Mouse (Mus musculus) embryonic facial prominence, embryonic 14.5 days (tissue): ENCODE data around the gene Adh4. TPM values are rescaled to one million over a fixed set of nuclear protein-coding genes. Genes with fewer than 3 reads are reported as not detected.
A peak's percentile ranks its signal among the peaks of the same experiment; 100 is the strongest.

Source experiments
- ATAC-seq: fragments of 200-750 bp; cut with Nextera tagmentation; 2 replicates; pipeline ENCODE4 v1.8.0; 2017; ENCODE audit warnings: low read depth, moderate number of reproducible peaks, moderate TSS enrichment
- DNase-seq: peaks from one replicate; pipeline ENCODE4 v3.0.0-alpha.2; 2015; ENCODE audit warnings: low spot score
- H3K27ac ChIP-seq: fragments of 300-500 bp; sonication (generic); replicated peaks from 2 replicates; pipeline ENCODE4 v1.5.1; 2014; ENCODE audit warnings: low read depth, mild to moderate bottlenecking, low read length, moderate library complexity
- H3K27me3 ChIP-seq: fragments of 300-500 bp; sonication (generic); replicated peaks from 2 replicates; pipeline ENCODE4 v1.6.1; 2014; ENCODE audit warnings: low read length; ENCODE audit not compliant: control insufficient read depth, insufficient read depth
- H3K36me3 ChIP-seq: fragments of 300-500 bp; sonication (generic); 2 replicates; pipeline ENCODE4 v1.6.1; 2014; ENCODE audit warnings: low read length, mixed read lengths; ENCODE audit not compliant: control insufficient read depth, insufficient read depth
- H3K4me1 ChIP-seq: fragments of 300-500 bp; sonication (generic); 2 replicates; pipeline ENCODE4 v1.6.1; 2014; ENCODE audit warnings: antibody characterized with exemption, low read length; ENCODE audit not compliant: control insufficient read depth, insufficient read depth
- H3K4me2 ChIP-seq: fragments of 300-500 bp; sonication (generic); 2 replicates; pipeline ENCODE4 v1.6.1; 2014; ENCODE audit warnings: low read depth, mild to moderate bottlenecking, low read length, moderate library complexity, mixed read lengths
- H3K4me3 ChIP-seq: fragments of 300-500 bp; sonication (generic); 2 replicates; pipeline ENCODE4 v1.5.1; 2014; ENCODE audit warnings: low read depth, mild to moderate bottlenecking, low read length
- H3K9ac ChIP-seq: fragments of 300-500 bp; sonication (generic); 2 replicates; pipeline ENCODE4 v1.6.1; 2014; ENCODE audit warnings: low read depth, mild to moderate bottlenecking, low read length, moderate library complexity, mixed read lengths
- H3K9me3 ChIP-seq: fragments of 300-500 bp; sonication (generic); 2 replicates; pipeline ENCODE4 v1.6.1; 2016; ENCODE audit warnings: low read length; ENCODE audit not compliant: control insufficient read depth
- WGBS: fragments of 180-500 bp; shearing (Covaris S2); extraction: QIAGEN DNeasy Blood & Tissue Kit; methylation state at CpG from one replicate; pipeline ENCODE4 v1.1.7; 2014; 5-methylcytosine and 5-hydroxymethylcytosine counted together
- polyA plus RNA-seq: library from polyadenylated mRNA; unstranded; fragments of >200 nt; fragmentation: Nextera tagmentation; extraction: Ambion mirVana; gene quantifications from 2 replicates; pipeline ENCODE4 v1.2.1, GENCODE M21; 2014

Adh4 gene
- polyA plus RNA-seq, 1 experiment from 2014 or later: not detected

DNA sequence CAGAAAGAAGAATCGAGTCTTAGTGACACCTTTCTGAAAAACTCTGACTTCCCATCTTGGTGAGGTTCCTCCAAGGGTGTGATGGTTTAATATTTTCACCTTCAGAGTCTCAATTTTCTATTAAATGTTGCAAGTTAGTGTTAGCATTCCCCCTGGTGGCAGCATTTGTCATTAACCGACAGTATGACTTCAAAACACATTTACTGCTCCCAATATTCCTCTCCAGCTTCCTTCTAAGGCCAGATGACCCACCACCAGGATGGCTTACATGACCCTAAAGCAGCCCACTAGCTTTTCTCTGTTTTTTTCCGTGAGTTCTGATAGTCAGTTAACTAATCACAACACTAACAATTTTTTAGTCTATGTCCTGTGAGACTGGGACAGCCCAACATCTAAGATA is 9.9 kb upstream of the Adh4 start:
- Histone ChIP-seq H3K4me1 (no peaks in the 10 kb centered on the region), H3K4me3 (no peak overlapping the region), H3K27ac (no peak overlapping the region), H3K9me3 (no peaks in the 10 kb centered on the region), H3K4me2 (no peak overlapping the region), H3K9ac (no peak overlapping the region), H3K27me3 (no peaks in the 10 kb centered on the region), H3K36me3 (no peaks in the 10 kb centered on the region)
- 45% methylated on average over 3 of the region's 3 CpGs for WGBS
- DNase-seq (peak; percentile 61), ATAC-seq (no peak)

DNA sequence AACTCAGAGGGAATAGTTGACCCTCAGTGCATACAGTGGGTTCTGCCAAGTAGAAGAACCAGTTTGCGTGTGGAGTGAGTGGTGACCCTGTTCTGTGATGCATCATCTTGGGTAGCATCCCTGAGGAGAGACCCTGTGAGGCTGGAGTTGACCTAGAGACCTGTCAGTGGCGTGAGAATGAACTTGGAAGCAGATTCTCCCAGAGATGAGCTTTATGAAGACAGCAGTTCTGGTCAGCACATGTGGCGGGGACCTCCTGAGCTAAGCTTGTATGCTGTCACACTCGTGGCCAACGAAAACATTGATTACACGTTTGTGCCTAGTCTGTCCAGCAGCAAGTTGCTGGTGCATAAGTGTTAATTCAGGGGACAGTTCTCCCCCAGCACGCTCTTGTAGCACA is 9.4 kb upstream of the Adh4 start:
- Histone ChIP-seq H3K36me3 (no peaks in the 10 kb centered on the region), H3K9ac (no peak overlapping the region), H3K4me1 (no peaks in the 10 kb centered on the region), H3K4me3 (no peak overlapping the region), H3K27ac (no peak overlapping the region), H3K27me3 (no peaks in the 10 kb centered on the region), H3K4me2 (no peak overlapping the region), H3K9me3 (no peaks in the 10 kb centered on the region)
- DNase-seq: no peak
- ATAC-seq: no peak
- 77% methylated on average over 7 of the region's 7 CpGs for WGBS

- no peak overlapping the region for H3K27ac ChIP-seq
- H3K4me2 ChIP-seq: no peak overlapping the region
- no peaks in the 10 kb centered on the region for H3K9me3 ChIP-seq
- H3K27me3 ChIP-seq: no peaks in the 10 kb centered on the region
- no peaks in the 10 kb centered on the region for H3K36me3 ChIP-seq
- no peak overlapping the region for H3K9ac ChIP-seq
- DNase-seq (no peak), ATAC-seq (no peak)
- no peaks in the 10 kb centered on the region for H3K4me1 ChIP-seq
- 89% methylated on average over 1 of the region's 1 CpGs for WGBS
- H3K4me3 ChIP-seq: no peak overlapping the region
Observed at GRCm38 (mm10) chr3:138407920-138408319, 7.3 kb upstream of the Adh4 start.

GRCm38 (mm10) chr3:138409585-138409984 is 5.7 kb upstream of the Adh4 start:
- ATAC-seq (no peak), DNase-seq (no peak)
- 94% methylated on average over 1 of the region's 1 CpGs for WGBS

DNA sequence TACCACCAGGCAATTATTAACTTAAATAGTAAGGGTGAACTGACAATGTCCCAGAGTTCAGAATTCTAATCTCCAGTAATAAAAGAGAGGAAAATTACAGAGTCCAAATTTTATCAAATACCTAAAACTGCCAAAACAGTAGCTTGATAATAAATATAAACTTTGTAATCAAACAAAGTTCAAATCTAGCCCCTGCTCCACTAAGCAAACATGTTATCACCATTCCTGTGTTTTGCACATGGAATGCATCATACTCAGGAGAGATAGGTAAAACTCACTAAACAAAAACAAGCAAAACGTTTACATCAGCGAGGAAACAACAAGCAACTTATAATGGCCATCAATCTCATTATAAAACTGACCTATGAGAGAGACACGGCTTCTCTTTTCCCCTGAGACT is 5.1 kb upstream of the Adh4 start:
- Histone ChIP-seq H3K9me3 (no peaks in the 10 kb centered on the region), H3K36me3 (no peaks in the 10 kb centered on the region), H3K9ac (no peak overlapping the region), H3K27me3 (no peaks in the 10 kb centered on the region), H3K4me1 (no peaks in the 10 kb centered on the region), H3K4me2 (no peak overlapping the region), H3K27ac (no peak overlapping the region), H3K4me3 (no peak overlapping the region)
- DNase-seq (no peak), ATAC-seq (no peak)
- 79% methylated on average over 3 of the region's 3 CpGs for WGBS

More at GRCm38 (mm10) chr3:138409585-138409984, 5.7 kb upstream of the Adh4 start:
- Histone ChIP-seq H3K27me3 (no peaks in the 10 kb centered on the region), H3K4me1 (no peaks in the 10 kb centered on the region), H3K4me3 (no peak overlapping the region), H3K4me2 (no peak overlapping the region), H3K36me3 (no peaks in the 10 kb centered on the region), H3K9me3 (no peaks in the 10 kb centered on the region), H3K27ac (no peak overlapping the region), H3K9ac (no peak overlapping the region)

DNA sequence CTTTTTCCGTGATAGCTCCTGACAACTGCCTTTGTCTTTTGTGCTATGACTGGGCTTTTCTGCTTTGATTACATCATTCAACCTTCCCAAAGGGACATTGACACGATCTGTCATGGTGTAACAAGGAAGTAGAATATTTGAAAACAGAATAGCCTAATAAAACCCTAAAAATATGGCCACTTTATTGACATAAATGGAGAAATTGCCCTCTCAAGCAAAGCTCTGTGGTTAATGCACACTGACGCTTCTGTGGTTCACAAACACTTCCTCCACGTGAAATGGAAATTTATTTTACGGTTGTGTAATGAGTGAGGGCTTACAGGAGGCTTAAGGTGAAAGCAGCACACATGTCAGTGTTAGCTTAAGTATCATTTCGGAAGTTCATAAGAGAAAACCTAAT is 4.1 kb downstream of the Adh4 start:
- Histone ChIP-seq H3K4me3 (no peak overlapping the region), H3K9me3 (no peaks in the 10 kb centered on the region), H3K27me3 (no peaks in the 10 kb centered on the region), H3K9ac (no peak overlapping the region), H3K36me3 (no peaks in the 10 kb centered on the region), H3K27ac (no peak overlapping the region), H3K4me1 (no peaks in the 10 kb centered on the region), H3K4me2 (no peak overlapping the region)
- no peak for ATAC-seq
- no peak for DNase-seq
- 73% methylated on average over 6 of the region's 6 CpGs for WGBS

GRCm38 (mm10) chr3:138420385-138420784 is 5.1 kb downstream of the Adh4 start:
- H3K27me3 ChIP-seq: no peaks in the 10 kb centered on the region
- no peak overlapping the region for H3K9ac ChIP-seq
- WGBS: 88% methylated on average over 3 of the region's 3 CpGs
- DNase-seq (no peak), ATAC-seq (no peak)
- H3K4me3 ChIP-seq: no peak overlapping the region
- H3K36me3 ChIP-seq: no peaks in the 10 kb centered on the region
- no peaks in the 10 kb centered on the region for H3K9me3 ChIP-seq
- no peaks in the 10 kb centered on the region for H3K4me1 ChIP-seq
- no peak overlapping the region for H3K27ac ChIP-seq
- H3K4me2 ChIP-seq: no peak overlapping the region

DNA sequence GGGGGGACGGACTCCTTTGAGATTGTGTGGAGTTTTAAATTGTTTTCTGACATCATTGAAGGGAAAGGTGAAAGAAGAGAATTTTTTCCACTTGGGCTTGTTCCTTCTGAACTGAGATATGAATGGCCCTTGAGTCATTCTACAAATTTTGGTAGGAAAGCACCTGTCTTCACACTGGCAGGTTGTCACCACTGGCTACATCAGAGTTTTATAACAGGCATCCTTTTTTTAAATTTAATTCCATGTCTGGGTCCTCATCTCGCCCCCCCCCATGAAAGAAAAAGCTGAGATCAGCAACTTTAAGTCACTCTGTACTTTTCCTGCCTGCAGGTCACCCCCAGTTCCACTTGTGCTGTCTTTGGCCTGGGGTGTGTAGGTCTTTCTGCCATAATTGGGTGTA is 8.4 kb downstream of the Adh4 start:
- no peaks in the 10 kb centered on the region for H3K27me3 ChIP-seq
- no peak overlapping the region for H3K4me3 ChIP-seq
- no peaks in the 10 kb centered on the region for H3K4me1 ChIP-seq
- H3K27ac ChIP-seq: no peak overlapping the region
- H3K4me2 ChIP-seq: no peak overlapping the region
- no peaks in the 10 kb centered on the region for H3K9me3 ChIP-seq
- no peaks in the 10 kb centered on the region for H3K36me3 ChIP-seq
- ATAC-seq (no peak), DNase-seq (no peak)
- 80% methylated on average over 2 of the region's 2 CpGs for WGBS
- H3K9ac ChIP-seq: no peak overlapping the region

DNA sequence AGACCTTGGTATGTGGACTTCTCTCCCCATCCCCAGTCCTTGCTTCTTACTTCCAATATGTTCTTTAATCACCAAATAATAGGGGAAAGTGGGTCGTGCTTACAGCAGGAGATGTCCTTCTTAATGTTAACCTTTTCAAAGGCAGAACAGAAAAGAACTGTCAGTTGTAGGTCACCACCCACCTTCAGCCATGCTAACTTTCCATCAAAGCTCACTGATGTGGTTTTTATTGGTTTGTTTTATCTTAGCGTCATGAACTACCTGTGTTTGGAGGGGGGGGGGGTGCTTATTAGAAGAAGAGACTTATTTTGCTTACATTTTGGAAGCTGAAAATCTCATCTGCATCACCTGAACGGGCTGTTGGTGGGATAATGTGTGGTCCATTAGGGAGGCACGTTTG is 9.0 kb downstream of the Adh4 start:
- Histone ChIP-seq H3K9ac (no peak overlapping the region), H3K4me2 (no peak overlapping the region), H3K27ac (no peak overlapping the region), H3K4me3 (no peak overlapping the region), H3K36me3 (no peaks in the 10 kb centered on the region), H3K27me3 (no peaks in the 10 kb centered on the region), H3K9me3 (no peaks in the 10 kb centered on the region), H3K4me1 (no peaks in the 10 kb centered on the region)
- WGBS: 66% methylated on average over 4 of the region's 4 CpGs
- no peak for DNase-seq
- no peak for ATAC-seq
